Mouse (Mus musculus): ENCODE data around the gene Glt28d2. TPM values are rescaled to one million over a fixed set of nuclear protein-coding genes. Genes with fewer than 3 reads are reported as not detected.

Glt28d2 gene
- polyA plus RNA-seq, 1 experiment from 2014 or later: 2.0 TPM

GRCm38 (mm10) chr3:85842177-85842880 is 45.0 kb downstream of the Glt28d2 start:
- no peak for ATAC-seq (ENCODE audit: low read depth)
- Histone ChIP-seq H3K27ac (ENCODE audit: low read length) (peak overlapping the region; percentile 76), H3K27me3 (ENCODE audit: control insufficient read depth, insufficient read depth, low read depth, low read length) (no peaks in the 10 kb centered on the region), H3K4me2 (ENCODE audit: low read depth, low read length) (no peak overlapping the region), H3K36me3 (ENCODE audit: control insufficient read depth, insufficient read depth, low read length) (no peaks in the 10 kb centered on the region), H3K4me3 (ENCODE audit: low read length) (no peak overlapping the region), H3K9ac (ENCODE audit: low read length) (no peak overlapping the region; the same call in 1 of the 2 replicates), H3K9me3 (ENCODE audit: control insufficient read depth, low read length) (no peaks in the 10 kb centered on the region), H3K4me1 (replicated peaks; ENCODE audit: control insufficient read depth, insufficient read depth, low read length) (peaks cover 12% of the 10 kb centered on the region)
- WGBS: 24% methylated on average over 9 of the region's 9 CpGs

DNA sequence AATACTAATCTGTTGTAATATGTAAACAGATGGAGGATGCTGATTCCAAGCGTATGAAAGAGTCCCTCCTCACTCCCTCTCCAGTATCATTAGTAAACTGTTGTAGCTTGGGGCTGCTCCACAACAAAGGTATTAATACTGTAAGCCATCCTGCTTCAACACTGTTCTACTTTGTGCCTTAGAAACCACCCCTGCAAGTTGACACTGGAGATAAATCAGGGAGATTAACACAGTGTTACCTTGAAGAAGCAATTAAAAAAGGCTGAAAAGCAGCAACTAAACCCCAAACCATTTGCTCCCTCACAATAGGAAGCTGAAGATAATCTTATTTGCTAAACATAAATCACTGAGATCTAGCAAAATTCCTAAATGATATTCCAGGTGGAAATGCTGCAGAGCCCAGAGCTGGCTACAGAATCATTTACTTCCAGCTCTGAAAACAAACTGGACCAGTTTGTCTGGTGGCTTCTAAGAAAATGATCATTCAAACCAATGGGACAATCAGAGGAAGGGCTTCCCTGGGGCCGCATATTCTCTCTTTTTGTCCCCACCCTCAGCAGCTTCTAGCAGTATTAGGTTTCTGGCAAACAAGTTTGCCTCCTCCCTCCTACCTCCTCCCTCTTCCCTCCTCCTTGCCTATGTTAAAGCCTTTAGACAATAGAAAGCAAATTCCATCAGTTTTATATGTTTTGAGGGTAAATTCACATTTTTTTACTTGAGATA is 45.7 kb downstream of the Glt28d2 start:
- Histone ChIP-seq H3K36me3 (ENCODE audit: control insufficient read depth, insufficient read depth, low read length) (no peaks in the 10 kb centered on the region), H3K4me3 (ENCODE audit: low read length) (no peak overlapping the region), H3K9me3 (ENCODE audit: control insufficient read depth, low read length) (no peaks in the 10 kb centered on the region), H3K9ac (ENCODE audit: low read length) (no peak overlapping the region), H3K4me1 (replicated peaks; ENCODE audit: control insufficient read depth, insufficient read depth, low read length) (peaks cover 12% of the 10 kb centered on the region), H3K27me3 (ENCODE audit: control insufficient read depth, insufficient read depth, low read depth, low read length) (no peaks in the 10 kb centered on the region), H3K4me2 (ENCODE audit: low read depth, low read length) (no peak overlapping the region), H3K27ac (ENCODE audit: low read length) (peak overlapping the region; percentile 76; the same call in 1 of the 2 replicates)
- ATAC-seq (ENCODE audit: low read depth): no peak
- 20% methylated on average over 2 of the region's 2 CpGs for WGBS

DNA sequence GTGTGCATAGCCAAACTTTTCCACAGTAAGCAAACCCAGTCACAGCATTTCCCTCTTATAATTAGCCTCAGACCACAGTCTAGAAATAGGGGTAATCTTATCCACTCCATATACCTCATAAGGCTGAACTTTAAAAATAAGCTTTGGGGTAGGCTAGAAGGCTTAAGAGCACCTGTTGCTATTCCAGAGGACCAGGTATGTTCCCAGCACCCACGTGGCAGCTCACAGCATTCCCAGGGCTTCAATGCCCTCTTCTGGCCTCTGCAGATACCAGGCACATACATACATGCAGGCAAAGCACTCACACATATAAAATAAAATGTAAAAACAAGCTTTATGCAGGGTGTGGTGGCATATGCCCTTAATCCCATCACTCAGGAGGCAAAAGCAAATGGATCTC is 53.7 kb downstream of the Glt28d2 start:
- Histone ChIP-seq H3K4me3 (ENCODE audit: low read length) (no peak overlapping the region), H3K4me1 (replicated peaks; ENCODE audit: control insufficient read depth, insufficient read depth, low read length) (no peaks in the 10 kb centered on the region), H3K4me2 (ENCODE audit: low read depth, low read length) (no peak overlapping the region), H3K27ac (ENCODE audit: low read length) (no peak overlapping the region), H3K27me3 (ENCODE audit: control insufficient read depth, insufficient read depth, low read depth, low read length) (no peaks in the 10 kb centered on the region), H3K9ac (ENCODE audit: low read length) (no peak overlapping the region), H3K9me3 (ENCODE audit: control insufficient read depth, low read length) (no peaks in the 10 kb centered on the region), H3K36me3 (ENCODE audit: control insufficient read depth, insufficient read depth, low read length) (no peaks in the 10 kb centered on the region)
- 85% methylated on average over 1 of the region's 1 CpGs for WGBS
- no peak for ATAC-seq (ENCODE audit: low read depth)

DNA sequence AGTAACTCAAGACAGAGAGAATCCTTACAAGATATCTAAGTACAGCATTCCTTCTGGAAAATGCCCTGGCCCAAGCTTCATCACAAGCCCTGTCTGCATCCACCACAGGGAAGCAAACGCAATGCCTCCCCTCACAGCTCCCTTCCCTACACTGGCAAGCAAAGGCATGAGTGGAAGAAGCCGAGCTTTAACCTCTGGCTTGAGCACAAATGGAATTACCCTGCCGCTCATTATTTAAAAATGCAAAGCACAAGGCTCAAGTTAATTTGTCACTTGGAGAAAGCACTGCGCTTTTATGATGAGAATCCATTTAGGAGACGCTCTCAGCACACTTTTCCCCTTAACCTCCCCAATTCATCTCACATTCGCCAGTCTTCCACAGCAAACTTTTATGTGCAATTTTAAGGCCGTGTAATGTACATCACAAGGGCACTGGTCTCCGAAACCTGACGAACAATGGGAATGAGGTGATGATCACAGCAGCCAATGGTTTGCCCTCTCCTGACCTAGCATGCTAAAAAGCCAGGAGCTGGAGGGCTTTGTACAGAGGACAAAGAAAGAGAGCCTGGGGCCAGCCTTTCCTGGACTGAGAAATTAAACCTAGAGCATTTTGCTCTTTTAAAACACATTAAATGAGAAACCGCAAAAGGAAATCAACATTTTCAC is 54.7 kb downstream of the Glt28d2 start:
- no peak overlapping the region for H3K4me2 ChIP-seq (ENCODE audit: low read depth, low read length)
- H3K27ac ChIP-seq (ENCODE audit: low read length): no peak overlapping the region
- no peaks in the 10 kb centered on the region for H3K9me3 ChIP-seq (ENCODE audit: control insufficient read depth, low read length)
- no peaks in the 10 kb centered on the region for H3K27me3 ChIP-seq (ENCODE audit: control insufficient read depth, insufficient read depth, low read depth, low read length)
- no peak overlapping the region for H3K4me3 ChIP-seq (ENCODE audit: low read length)
- WGBS: 73% methylated on average over 10 of the region's 10 CpGs
- no peaks in the 10 kb centered on the region for H3K36me3 ChIP-seq (ENCODE audit: control insufficient read depth, insufficient read depth, low read length)
- ATAC-seq (ENCODE audit: low read depth): no peak
- H3K4me1 ChIP-seq (replicated peaks; ENCODE audit: control insufficient read depth, insufficient read depth, low read length): no peaks in the 10 kb centered on the region
- H3K9ac ChIP-seq (ENCODE audit: low read length): no peak overlapping the region

DNA sequence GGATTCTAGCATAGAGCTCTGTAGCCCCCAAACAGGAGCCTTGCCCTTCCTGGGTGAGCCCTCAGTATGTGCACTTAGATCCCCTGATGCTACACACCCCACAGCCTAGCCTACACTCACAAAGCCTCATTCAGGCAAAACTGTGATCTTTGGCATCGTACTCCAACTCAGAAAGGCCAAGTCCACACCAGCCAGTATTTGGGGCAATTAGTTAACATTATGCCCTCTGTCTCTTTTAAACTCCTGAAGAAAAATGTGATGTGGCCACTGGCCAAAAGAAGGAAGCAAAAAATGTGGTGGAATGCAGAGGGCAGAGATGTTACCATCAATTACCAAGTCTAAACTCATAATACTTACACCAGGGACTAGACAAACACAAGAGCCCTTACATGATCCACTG is 55.5 kb downstream of the Glt28d2 start:
- H3K27me3 ChIP-seq (ENCODE audit: control insufficient read depth, insufficient read depth, low read depth, low read length): no peaks in the 10 kb centered on the region
- H3K4me2 ChIP-seq (ENCODE audit: low read depth, low read length): no peak overlapping the region
- H3K27ac ChIP-seq (ENCODE audit: low read length): no peak overlapping the region
- H3K4me1 ChIP-seq (replicated peaks; ENCODE audit: control insufficient read depth, insufficient read depth, low read length): no peaks in the 10 kb centered on the region
- H3K9me3 ChIP-seq (ENCODE audit: control insufficient read depth, low read length): no peaks in the 10 kb centered on the region
- H3K4me3 ChIP-seq (ENCODE audit: low read length): no peak overlapping the region
- no peaks in the 10 kb centered on the region for H3K36me3 ChIP-seq (ENCODE audit: control insufficient read depth, insufficient read depth, low read length)
- no peak overlapping the region for H3K9ac ChIP-seq (ENCODE audit: low read length)
- no peak for ATAC-seq (ENCODE audit: low read depth)
- WGBS: 48% methylated on average over 1 of the region's 1 CpGs

- Histone ChIP-seq H3K27ac (ENCODE audit: low read length) (no peak overlapping the region), H3K9me3 (ENCODE audit: control insufficient read depth, low read length) (no peaks in the 10 kb centered on the region), H3K4me1 (replicated peaks; ENCODE audit: control insufficient read depth, insufficient read depth, low read length) (no peaks in the 10 kb centered on the region), H3K27me3 (ENCODE audit: control insufficient read depth, insufficient read depth, low read depth, low read length) (no peaks in the 10 kb centered on the region), H3K36me3 (ENCODE audit: control insufficient read depth, insufficient read depth, low read length) (no peaks in the 10 kb centered on the region), H3K9ac (ENCODE audit: low read length) (no peak overlapping the region), H3K4me3 (ENCODE audit: low read length) (no peak overlapping the region), H3K4me2 (ENCODE audit: low read depth, low read length) (no peak overlapping the region)
- WGBS: 43% methylated on average over 4 of the region's 4 CpGs
- ATAC-seq (ENCODE audit: low read depth): no peak
Measured at GRCm38 (mm10) chr3:85829047-85829446, 58.3 kb downstream of the Glt28d2 start.

DNA sequence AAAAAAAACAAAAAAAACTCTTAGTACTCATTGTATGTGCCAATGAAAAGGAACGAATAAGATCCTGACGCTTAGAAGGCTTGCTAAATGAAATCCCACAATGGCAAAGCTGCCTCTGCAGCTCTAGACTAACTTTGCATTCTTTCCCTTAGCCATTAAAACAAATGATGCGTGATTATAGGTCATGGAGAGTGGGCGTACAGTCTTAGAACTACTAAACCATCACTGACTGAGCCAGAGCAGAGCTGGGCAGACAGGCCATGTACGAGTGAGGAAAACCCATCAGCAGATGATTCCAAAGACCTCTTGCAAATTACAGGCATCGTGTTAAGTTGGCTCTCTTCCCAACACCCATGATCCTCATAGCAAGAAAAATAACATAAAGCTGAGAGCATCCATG is 59.5 kb downstream of the Glt28d2 start:
- ATAC-seq (ENCODE audit: low read depth): no peak
- Histone ChIP-seq H3K27me3 (ENCODE audit: control insufficient read depth, insufficient read depth, low read depth, low read length) (no peaks in the 10 kb centered on the region), H3K9ac (ENCODE audit: low read length) (no peak overlapping the region), H3K9me3 (ENCODE audit: control insufficient read depth, low read length) (no peaks in the 10 kb centered on the region), H3K4me3 (ENCODE audit: low read length) (no peak overlapping the region), H3K36me3 (ENCODE audit: control insufficient read depth, insufficient read depth, low read length) (no peaks in the 10 kb centered on the region), H3K4me2 (ENCODE audit: low read depth, low read length) (no peak overlapping the region), H3K4me1 (replicated peaks; ENCODE audit: control insufficient read depth, insufficient read depth, low read length) (no peaks in the 10 kb centered on the region), H3K27ac (ENCODE audit: low read length) (no peak overlapping the region)
- WGBS: 73% methylated on average over 6 of the region's 6 CpGs

DNA sequence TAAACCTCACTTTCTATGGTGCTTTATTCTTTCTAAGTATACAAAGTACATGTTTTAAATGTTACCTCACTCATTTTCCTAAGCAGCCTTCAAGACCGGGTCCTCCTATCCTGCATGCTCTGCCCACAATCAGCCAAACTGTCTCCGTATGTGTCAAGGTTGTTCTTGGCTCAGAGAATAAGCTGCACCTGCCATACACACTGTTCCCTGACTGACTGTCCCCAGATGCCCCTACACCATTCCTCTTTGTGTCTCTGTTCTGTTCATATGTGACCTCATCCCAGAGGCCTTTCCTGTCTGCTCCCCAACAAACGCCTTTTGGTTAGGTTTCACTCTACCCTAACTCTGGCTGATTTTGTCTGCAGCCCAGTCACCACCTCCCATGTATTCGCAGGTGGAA is 60.0 kb downstream of the Glt28d2 start:
- H3K9me3 ChIP-seq (ENCODE audit: control insufficient read depth, low read length): no peaks in the 10 kb centered on the region
- H3K9ac ChIP-seq (ENCODE audit: low read length): no peak overlapping the region
- no peaks in the 10 kb centered on the region for H3K4me1 ChIP-seq (replicated peaks; ENCODE audit: control insufficient read depth, insufficient read depth, low read length)
- ATAC-seq (ENCODE audit: low read depth): no peak
- no peak overlapping the region for H3K4me2 ChIP-seq (ENCODE audit: low read depth, low read length)
- no peak overlapping the region for H3K27ac ChIP-seq (ENCODE audit: low read length)
- no peaks in the 10 kb centered on the region for H3K36me3 ChIP-seq (ENCODE audit: control insufficient read depth, insufficient read depth, low read length)
- no peak overlapping the region for H3K4me3 ChIP-seq (ENCODE audit: low read length)
- no peaks in the 10 kb centered on the region for H3K27me3 ChIP-seq (ENCODE audit: control insufficient read depth, insufficient read depth, low read depth, low read length)
- 62% methylated on average over 4 of the region's 4 CpGs for WGBS

DNA sequence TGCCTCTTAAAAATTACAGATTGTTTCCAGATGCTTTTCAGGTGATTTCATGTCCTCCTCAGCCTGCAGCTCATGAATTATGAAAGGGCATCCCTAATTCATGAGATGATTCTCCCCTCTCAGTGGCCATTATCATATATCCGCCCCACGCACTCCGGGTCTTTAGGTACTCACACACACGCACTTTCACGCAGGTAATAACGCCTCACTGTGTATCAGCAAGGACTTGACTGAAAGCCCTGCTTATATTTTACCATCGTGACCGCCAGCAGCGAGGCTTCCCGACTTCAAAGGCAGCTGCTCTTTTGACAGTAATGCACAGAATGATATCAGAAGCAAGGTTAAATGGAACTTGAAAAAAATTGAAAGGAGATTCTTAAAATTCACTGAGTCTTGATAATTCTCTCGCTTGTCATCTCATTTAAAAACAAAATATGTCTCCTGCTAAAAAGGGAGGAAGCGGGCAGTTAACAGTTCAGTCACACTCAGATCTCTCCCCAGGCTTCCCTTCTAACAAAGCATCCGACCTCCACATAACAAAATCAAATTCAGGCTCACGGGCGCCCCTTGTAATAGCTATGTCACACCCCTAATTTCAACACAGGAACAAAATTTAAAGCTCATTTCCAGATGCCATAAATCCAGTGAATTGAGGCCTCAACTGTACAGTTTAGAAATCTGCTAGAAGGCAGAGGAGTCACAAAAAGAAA is 66.3 kb downstream of the Glt28d2 start:
- WGBS: 51% methylated on average over 15 of the region's 15 CpGs
- ATAC-seq (ENCODE audit: low read depth): no peak
- Histone ChIP-seq H3K4me1 (replicated peaks; ENCODE audit: control insufficient read depth, insufficient read depth, low read length) (no peaks in the 10 kb centered on the region), H3K27me3 (ENCODE audit: control insufficient read depth, insufficient read depth, low read depth, low read length) (no peaks in the 10 kb centered on the region), H3K4me2 (ENCODE audit: low read depth, low read length) (no peak overlapping the region), H3K27ac (ENCODE audit: low read length) (no peak overlapping the region), H3K4me3 (ENCODE audit: low read length) (no peak overlapping the region), H3K9ac (ENCODE audit: low read length) (no peak overlapping the region), H3K36me3 (ENCODE audit: control insufficient read depth, insufficient read depth, low read length) (no peaks in the 10 kb centered on the region), H3K9me3 (ENCODE audit: control insufficient read depth, low read length) (no peaks in the 10 kb centered on the region)
